Mouse (Mus musculus) gastrocnemius, postnatal 14 days (tissue): Measurements from ENCODE around the gene Mgst3. TPM values are rescaled to one million over a fixed set of nuclear protein-coding genes. Genes with fewer than 3 reads are reported as not detected.

ENCODE experiments used
- DNase-seq: peaks from one replicate; pipeline ENCODE4 v3.0.0; 2021; ENCODE audit warnings: mixed read lengths
- intact Hi-C: fragments of 180-260 bp; cut with DNase I; formaldehyde crosslinking; loops from one replicate; pipeline ENCODE4 v1.15.1; 2025; ENCODE audit warnings: low total_unique reads
- microRNA-seq, 2 experiments: library from miRNA; unstranded; fragments of <30 nt; microRNA quantifications; one replicate each; pipeline ENCODE4 v1.2.0; 2021
- total RNA-seq, 2 experiments: library from RNA; stranded (reverse); gene quantifications; 2 replicates each; pipeline ENCODE4 v1.2.3; 2021

The Mgst3 gene
- total RNA-seq, 2 experiments from 2014 or later: 32.1 to 43.9 TPM

GRCm38 (mm10) chr1:167336398-167336797 is 57.2 kb downstream of the Mgst3 start:
- no peak for DNase-seq
- intact Hi-C loops: loop anchor here (2.0 kb wide), 1 partner anchor 116 kb away; no protein-coding TSS in a partner anchor

GRCm38 (mm10) chr1:167331106-167331505 is 62.5 kb downstream of the Mgst3 start:
- no peak for DNase-seq
- intact Hi-C loops: no loop called here

DNA sequence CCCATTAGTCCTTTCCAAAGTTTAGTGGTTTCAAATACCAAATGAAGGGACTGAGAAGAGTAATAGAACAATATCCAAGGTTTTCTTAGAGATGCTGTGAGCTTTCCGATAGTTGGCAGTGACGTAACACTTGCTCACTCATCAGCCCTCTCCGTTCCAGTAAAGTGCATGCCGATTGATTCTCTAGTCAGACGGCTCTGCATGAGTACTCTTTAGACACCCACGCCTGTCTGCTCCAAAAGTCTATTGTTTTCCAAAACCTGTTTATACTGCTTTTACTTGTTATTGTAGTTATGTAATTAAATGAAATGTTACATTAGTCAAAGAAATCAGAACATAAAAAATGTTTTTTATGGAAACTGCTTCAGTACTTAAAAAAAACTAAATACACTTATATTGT is 64.9 kb downstream of the Mgst3 start:
- DNase-seq: no peak
- intact Hi-C loops: no loop called here

Small RNA genes within 50 kb of the gene (microRNA-seq; reads per million reads assigned to microRNA genes)
- gene Gm25911: 0 reads per million in 2 experiments

Other genes with a start within 250 kb of the Mgst3 start
- 10 to 100 TPM; 18.4 to 29.1 TPM for gene Uck2, start 108.5 kb downstream of the Mgst3 start, total RNA-seq
- gene Tmco1, start 85.5 kb downstream of the Mgst3 start, total RNA-seq: 10 to 100 TPM; 36.8 to 39.3 TPM
- gene Aldh9a1, start 43.9 kb downstream of the Mgst3 start, total RNA-seq: 1 to 10 TPM; 3.8 to 4.8 TPM
- gene Lrrc52, start 72.9 kb upstream of the Mgst3 start, total RNA-seq: under 1 TPM in 1 of 2 experiments, not detected in 1; 0.73 TPM
- gene Rxrg, start 204.5 kb upstream of the Mgst3 start, total RNA-seq: 10 to 100 TPM; 26.4 to 31.0 TPM